Mouse (Mus musculus) kidney, adult 11 months (tissue): Measurements from ENCODE around the gene Gm6525.

ENCODE experiments used
- DNase-seq: peaks from one replicate; pipeline ENCODE4 v3.0.0; 2022

Gm6525 gene

GRCm38 (mm10) chr3:84215743-84216360, 41.9 kb downstream of the Gm6525 start:
- no peak for DNase-seq

- DNase-seq: no peak
These were observed 43.4 kb downstream of the Gm6525 start for GRCm38 (mm10) chr3:84217118-84217960.

GRCm38 (mm10) chr3:84217961-84218351, 44.1 kb downstream of the Gm6525 start:
- no peak for DNase-seq

GRCm38 (mm10) chr3:84218498-84218897, 44.6 kb downstream of the Gm6525 start:
- no peak for DNase-seq

GRCm38 (mm10) chr3:84219166-84219710, 45.3 kb downstream of the Gm6525 start:
- DNase-seq: no peak

GRCm38 (mm10) chr3:84219720-84220273, 45.9 kb downstream of the Gm6525 start:
- no peak for DNase-seq

- no peak for DNase-seq
These were observed 46.4 kb downstream of the Gm6525 start for GRCm38 (mm10) chr3:84220326-84220725.

- DNase-seq: peak; percentile 32
These were observed 46.8 kb downstream of the Gm6525 start for GRCm38 (mm10) chr3:84220748-84221147.
